Mouse (Mus musculus) CD4-positive, CD25-positive, alpha-beta regulatory T cell, adult 2 months (primary cell): Measurements from ENCODE around the gene Nsmce3.

Experiments
- DNase-seq: peaks from one replicate; pipeline ENCODE4 v3.0.0-alpha.2; 2012; ENCODE audit warnings: low read depth, low spot score

The Nsmce3 gene

DNA sequence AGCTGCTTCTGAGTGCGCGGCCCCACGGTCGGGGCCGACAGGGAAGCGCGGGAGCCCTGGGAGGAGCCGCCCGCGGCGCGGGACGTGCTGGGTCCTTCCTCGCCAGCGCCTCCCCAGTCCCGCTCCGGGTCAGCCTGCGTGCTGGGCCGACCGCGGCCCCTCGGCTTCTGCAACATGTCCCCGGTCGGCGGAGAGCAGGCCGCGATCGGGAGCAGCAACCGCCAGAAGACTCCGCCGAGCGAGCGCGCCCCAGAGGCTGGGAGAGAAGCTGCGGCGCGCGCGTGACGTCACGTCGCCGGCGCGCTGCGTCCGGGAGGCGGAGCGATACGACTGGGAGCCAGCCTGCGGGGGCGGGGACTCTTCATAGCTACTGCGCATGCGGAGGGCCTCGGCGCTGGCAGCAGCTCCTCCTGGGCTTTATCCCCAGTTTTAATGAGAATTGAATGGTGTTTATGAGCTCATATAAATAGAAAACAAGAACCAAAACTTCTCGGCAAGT, at the start of gene Nsmce3:
Nsmce3 (minus strand) TSS at position 255 of the 499 bp plus-strand sequence.
- peak; percentile 98 for DNase-seq

DNA sequence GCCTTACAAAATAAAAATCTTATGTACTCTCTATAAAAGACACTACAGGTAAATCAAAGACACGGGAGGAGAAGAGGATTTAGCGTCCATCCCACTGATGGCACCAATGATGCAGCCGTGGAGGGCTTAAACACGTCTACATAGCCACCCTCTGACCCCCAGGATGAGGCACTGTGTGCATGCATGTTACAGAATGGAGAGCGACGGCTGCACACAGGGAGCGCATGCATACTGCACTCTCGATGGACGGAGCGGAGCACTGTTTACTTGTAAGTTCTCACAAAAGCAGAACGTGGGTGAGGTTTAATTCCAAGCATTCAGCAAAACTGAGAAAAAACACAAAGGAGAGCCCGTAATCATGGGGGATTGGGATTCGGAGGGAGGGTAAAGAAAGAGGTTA, 48.4 kb upstream of the Nsmce3 start:
- no peak for DNase-seq

DNA sequence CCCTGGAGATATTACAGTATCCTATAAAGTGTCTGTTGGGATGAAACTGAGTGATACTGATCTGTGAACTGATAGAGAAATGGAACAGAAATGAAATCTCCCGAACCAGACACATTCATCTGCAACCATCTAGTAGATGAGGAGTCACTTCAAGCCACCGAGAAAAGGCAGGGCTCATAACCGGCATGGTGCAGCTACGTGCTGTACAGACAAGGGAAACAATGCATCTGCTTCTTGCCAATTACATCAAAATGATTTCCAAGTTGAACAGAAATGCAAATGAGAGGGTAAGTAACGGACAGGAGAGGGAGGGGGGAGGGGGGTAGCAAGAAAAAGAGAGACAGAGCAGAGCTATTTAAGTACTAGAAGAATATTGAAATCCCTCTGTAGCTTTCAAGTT, 47.9 kb upstream of the Nsmce3 start:
- DNase-seq, result no peak

DNA sequence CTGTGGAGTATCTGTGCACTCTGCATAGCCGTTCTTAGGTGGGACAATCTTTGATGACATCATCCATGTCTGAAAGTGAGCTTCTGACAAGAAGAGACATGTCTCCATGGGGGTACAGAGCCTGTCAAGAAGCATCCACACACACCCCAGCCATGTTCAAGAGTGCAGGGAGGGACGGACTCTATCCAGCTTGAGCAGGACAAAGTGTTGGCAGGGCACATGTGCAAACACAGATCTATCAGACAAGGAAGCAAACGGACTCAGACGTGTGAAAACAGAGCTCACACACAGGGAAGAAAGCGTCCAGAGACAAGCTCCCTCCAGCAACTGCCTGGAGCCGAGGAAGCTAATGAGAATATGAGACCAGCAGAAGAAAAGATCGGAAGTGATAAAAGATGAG, 43.9 kb upstream of the Nsmce3 start:
- DNase-seq, result no peak

DNA sequence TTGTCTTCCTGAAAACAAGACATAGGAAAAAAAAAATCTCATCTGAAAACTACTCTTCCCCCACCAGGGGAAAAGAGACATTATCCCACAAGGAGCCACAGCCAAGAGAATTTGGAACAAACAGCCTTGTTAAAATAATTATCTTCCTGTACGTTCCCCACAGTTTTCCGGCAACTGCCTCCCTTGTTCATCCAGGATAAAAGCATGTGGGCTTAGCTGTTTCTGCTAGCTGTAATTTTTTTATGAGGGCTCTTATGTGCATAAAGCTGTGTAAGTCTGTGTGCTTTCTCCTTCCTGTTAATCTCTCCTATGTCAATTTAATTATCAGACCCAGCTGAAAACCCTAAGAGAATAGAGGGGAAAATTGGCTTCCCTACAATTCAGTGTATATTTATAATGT, 42.3 kb upstream of the Nsmce3 start:
- DNase-seq, result no peak

DNA sequence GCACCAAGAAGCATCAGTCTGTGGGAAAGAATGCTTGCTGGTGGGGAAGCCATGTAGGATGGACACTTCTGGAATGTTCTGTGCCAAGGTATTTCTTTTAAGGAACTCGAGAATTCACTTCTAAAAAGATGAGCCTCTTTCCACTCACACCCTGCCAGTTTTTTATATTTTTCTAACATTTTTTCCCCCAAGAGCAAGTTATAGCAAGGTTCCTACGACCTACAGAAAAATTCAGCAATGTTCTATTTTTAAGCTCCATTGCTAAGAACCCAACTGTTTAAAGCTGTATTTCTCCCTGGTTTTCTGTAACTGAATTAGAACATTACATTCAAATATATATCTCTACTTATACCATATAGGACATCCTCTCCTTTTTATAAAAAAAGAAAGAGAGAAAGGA, 39.1 kb upstream of the Nsmce3 start:
- DNase-seq, result no peak

DNA sequence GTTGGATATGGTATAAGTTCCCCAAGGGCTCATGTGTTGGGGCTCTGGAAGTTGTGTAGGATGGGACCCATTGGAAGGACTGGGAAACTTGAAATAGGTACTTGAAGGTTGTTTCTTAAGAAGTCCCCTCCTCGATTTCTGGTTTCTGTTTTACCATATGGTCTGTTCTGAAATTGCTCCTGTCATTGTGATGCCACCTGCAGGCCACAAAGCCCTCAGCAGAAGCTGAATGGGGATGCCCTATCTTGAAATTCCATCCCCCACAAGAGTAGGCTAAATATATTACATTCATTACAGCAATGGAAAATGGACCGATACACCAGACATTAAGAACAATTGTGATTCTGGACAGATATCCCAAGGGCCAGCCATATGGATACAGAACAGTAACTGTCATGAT, 37.4 kb upstream of the Nsmce3 start:
- no peak for DNase-seq

DNA sequence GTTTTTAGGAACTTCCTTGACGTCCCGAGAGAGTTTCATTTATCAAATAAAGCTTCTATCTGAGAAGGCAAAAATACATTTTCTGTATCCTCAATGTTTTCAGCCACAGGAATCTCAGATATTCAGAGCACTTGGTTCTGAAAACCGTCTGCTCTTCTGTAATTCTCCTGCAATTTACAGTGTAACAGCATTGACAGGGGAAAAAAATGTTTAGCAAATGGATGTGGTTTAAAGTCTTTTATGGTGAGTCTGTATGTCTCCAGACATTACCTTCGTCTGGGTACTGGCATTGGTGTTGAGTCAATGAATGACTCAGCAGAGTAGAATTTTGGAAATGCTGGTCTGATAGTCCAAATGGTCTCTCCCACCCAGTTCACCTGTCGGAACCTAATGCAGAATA, 34.2 kb upstream of the Nsmce3 start:
- no peak for DNase-seq

DNA sequence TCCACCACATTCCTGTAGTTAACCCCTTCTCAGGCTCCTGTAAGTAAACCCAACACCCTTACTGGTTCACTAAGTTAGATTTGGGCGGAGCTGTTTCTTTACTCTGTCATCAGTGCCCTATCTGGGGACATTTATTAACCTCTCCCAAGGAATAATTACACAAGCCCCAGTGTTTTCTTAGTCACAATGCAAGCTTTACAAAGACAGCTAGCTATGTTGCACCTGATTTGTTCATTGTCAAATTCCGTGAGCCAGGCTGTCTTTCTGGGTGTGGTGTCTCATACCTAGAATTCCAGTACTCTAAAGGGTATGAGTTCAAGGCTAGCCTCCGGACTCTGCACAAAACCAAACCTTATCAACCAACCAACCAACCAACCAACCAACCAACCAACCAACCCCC, 32.7 kb upstream of the Nsmce3 start:
- no peak for DNase-seq

DNA sequence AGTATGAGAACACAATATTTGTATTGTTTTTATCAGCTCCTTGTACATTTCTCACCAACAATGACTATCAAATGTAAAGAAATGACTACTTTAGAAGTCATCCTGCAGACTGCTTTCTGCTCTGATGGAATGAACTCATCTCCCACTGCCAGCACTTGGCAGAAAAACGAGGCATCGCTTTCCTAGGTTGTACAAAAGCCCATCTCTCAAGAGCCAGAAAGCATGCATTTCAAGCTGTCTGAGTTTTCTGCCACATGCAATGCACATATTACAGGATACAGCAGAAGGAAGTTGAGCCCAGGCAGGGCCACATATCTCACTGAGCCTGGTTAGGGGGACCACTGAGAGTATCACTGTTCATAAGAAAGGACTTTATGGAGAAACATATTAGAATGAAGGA, 27.5 kb upstream of the Nsmce3 start:
- DNase-seq, result no peak

DNA sequence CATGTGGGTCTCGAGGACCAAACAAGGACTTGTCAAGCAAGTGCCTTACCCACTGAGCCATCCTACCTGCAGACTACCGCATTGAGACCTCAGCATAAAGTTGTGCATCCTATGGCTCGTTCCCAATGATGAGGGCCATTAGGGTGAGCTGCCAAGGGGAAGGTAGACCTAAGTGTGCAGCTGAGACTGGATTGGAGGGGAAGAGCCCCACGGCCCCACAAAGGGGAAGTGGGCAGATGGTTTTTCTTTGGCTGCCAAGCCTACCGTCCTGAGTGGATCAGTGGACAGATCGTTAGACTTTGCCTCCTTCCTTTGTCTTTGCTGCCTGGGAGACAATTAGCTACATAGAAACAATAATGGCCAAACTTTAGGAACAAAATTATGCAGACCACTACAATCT, 23.8 kb upstream of the Nsmce3 start:
- DNase-seq, result no peak

DNA sequence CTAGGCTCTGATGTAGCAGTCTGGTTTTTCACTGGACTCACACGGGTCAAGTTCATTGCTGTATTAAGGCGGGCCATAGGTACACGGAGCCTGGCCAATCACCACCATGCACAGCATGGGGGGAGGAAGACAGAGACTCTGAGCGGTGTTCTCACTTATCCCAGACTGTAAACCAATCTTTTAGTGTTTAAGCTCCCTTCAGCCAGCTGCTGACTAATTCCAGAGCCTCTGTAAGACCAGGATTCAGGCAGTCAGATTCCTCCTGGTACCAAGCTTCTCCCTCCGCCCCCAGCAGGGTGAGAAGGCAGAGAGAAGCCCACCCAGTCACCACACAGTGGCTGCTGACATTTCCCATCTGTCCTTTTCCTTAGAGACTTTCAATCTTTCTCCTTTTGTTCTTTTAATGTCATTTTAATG, 22.9 kb upstream of the Nsmce3 start:
- DNase-seq, result no peak

DNA sequence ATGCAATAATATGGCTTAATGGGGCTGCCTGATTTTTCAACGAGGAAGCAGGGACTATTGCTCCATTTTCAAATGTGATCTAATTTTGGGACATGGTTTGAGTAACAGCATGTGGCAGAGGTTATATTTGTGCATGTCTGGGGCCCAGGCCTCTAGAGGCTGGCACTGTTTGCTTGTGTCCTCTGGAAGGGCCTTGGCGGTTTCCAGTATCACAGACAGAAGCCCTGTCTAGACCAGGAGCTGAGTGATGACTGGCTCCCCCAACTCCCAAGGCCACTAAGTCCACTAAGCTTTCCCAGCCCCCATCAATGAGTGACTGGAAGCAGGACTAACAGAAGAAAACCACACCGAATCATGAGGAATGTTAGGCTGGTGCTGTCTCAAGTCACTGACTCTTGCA, 18.3 kb upstream of the Nsmce3 start:
- no peak for DNase-seq

DNA sequence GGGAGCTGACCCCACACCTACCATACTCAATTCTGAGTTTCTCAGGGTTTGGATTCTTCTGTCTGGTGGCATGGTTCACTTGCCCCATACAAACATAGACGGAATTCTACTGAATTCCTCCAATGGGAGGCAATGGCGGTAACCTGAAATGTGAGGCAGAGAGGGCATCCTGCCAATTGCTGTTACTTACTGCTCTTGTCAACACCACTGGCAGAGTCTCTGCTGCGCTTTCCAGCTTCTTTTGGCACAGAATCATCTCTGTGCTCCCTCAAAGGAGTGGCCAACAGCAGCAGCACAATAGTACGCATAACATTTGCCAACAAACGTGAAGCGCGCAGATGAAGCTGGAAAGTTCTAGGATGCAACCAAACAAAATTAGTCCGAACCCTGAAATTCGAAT, 17.1 kb upstream of the Nsmce3 start:
- DNase-seq, result no peak

DNA sequence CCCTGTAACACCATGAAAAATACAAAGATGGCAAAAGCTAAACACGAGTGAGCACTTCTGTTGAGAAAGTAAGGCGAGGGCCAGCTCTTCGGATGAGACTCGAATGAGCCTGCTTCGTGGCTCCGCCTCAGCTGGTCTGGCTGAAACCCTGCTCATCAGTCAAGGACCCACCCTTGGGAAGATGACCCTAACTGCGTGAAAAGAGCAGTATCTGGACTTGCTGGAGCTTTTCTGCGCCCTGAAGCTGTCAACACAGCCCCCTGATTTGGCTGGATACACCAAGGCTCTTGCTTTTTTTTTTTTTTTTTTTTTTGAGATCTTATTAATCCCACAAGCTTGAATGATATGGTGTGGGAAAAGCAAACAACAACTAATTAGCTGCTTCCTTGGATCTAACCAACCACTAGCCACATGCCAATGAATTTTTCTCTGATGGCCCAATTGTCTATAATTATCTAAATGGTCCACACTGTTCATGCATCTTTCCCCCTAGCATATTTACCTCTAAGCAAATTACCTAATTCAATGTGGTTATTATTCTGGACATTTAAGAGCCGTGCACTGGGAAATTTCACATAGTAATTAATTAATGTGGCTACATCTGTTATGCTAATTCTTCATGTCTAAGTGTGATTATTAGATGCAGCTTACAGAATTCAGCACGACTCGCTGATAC, 11.5 kb upstream of the Nsmce3 start:
- no peak for DNase-seq

DNA sequence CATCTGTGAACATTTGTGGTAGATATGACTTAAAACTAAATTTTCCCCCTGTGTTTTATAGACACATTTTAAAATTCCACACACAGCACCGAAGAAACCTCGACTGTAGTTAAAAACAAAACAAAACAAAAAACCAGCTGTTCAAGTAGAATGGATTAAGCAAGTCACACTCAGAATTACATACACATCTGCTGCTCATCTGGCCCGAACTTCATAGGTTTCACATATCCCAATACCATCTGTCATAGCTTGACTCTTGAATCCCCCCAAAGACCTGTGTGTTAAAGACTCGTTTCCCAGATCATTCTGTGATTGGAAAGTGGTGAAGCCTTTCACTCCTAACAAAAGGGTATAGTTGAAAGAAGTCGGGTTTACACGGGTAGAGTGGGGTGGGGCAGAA, 9.4 kb upstream of the Nsmce3 start:
- no peak for DNase-seq

DNA sequence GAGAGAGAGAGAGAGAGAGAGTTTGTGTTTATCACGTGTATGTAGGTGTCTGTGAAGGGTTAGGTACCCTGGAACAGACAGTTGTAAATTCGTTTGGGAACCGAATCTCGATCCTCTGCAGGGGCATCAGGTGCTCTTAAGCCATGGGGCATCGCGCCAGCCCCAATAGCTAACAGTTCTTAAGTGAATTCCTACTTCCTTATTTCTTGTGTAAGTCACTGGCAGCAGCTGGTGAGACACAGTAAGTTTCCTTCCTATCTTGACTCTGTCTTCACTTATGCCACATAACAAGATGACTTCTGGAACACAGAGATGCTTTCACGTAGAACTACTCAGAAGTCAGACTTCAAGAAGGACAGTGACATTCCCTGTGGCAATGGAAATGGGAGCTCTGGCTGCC, 8.6 kb upstream of the Nsmce3 start:
- DNase-seq, result no peak

DNA sequence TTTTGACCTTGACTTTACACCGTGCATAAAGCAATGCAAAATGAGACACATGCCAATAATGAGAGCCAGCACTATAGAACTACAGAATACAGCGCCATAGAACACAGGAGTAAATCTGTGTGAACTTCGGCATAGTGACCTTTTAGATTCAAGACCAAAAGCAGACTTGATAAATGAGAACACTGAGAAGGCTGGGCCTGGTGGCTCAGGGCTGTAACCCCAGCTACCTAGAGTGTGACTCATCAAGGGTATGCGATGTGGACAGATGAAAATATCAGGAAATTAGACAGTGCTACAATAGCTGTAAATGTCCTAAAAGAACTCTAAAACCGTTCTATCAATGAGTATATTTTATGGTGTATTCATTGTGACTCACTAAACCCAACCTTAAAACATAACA, 7.6 kb upstream of the Nsmce3 start:
- DNase-seq, result no peak

DNA sequence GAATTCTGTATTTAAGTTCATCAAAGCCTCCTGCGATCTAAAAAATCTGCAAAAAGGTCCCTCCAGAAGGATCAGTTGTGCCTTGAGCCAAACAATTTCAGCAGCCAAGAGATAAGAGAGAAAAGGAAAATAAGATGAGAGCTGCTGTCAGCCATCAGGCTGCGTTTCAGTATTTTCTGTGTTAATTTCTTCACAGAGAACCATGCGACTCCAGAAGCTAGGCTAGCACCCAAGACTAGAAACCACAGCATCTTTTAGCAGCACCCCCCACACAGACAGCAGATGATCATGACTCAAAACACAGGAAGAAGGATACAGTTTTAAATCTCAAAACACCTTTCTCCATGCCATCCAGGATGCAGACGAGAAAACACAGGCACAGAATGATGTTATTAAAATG, 2.1 kb upstream of the Nsmce3 start:
- no peak for DNase-seq

DNA sequence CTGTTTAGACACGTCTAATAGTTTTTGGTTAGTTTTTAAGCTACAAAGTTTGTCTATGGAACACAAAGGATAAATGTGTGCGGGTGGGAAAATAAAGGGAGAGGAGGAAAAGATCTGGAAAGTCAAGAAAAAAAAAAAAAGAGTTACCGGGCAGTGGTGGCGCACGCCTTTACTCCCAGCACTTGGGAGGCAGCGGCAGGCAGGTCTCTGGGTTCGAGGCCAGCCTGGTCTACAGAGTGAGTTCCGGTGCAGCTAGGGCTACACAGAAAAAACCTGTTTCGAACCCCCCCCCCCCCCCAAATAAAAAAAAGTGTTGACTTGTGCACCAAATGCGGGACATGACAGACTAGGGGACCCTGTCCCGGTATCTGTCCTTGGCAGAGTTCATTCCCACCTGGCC, 469 bp upstream of the Nsmce3 start:
- no peak for DNase-seq

DNA sequence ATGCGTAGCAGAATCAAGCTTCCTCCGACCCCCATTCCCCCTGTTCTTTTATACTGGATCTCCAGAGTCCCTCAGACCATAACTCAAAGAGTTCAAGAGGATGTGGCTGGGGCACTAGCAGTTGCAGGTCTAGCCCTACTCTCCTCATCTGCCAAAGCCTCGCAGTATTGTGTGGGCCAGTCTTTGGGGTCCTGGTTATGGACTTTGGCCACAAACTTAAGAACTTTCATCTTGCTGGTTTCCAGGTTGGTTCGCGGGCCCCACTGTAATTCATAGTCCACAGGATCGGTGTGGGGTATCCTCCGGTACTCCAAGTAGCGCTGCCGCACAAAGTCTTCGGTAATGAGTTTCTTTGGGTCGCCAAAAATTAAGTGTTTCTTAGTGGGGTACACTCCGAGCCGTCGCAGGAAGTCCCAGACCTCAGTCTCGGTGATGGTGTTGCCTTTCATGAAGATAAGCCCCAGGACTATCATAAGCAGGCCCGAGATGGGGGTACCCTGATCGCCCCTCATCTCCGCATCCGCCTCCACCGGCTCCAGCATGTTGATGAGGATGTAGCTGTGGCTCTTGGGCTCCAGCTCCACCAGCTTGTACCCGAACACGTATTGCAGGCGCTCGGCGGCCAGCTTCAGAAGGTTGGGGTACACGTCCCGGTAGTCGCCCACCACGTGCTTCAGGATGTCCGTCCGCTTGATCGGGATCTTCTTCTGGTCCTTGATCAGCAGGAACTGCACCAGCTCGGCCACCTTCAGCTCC, 632 bp downstream of the Nsmce3 start:
- DNase-seq, result no peak

DNA sequence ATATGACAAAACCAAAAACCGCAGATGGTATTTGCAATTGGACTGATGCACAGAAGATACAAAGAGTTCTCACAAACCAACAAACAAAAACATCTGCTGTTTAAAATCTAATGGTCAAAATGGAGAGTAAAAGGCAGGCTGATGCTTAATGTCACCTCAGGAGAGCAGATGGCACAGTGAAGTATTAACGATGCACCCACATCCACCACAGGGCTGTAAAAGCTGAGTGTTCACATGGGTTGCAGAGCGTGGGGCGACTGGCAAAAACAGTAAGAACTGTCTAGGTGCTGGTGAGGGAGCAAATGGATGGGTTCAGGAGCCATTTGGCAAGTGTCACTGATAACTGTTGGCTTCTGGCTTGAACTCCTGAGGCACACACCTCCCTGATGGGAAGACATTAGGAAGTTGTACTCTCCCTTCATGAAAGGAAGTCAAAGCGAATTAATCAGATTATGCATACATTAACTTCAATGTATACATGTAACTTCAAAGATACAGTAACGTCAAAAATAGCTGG, 3.2 kb downstream of the Nsmce3 start:
- no peak for DNase-seq

DNA sequence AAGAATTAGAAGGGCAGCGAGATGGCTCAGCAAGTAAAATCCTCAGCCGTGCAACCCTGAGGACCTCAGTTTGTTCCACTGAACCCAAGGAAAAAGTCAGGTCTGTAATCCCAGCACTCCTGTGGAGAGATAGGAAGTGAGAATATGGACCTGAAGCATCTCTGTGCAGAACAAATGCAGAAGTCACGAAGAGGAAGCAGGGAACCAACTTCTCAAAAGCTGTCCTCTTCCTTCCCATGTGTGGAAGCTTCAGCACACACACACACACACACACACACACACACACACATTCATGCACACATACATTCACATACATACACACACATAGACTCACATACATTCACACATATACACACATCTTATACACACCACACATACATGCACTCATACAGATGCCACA, 9.3 kb downstream of the Nsmce3 start:
- DNase-seq, result no peak
